Mouse (Mus musculus): Measurements from ENCODE around the gene Camp.

The Camp gene

GRCm38 (mm10) chr9:109849312-109849758 is at the start of gene Camp:
TSS of gene Camp (minus strand) at chr9:109849617.
- peak; percentile 52 for DNase-seq (ENCODE audit: low spot score)

- DNase-seq (ENCODE audit: low spot score), result no peak
Observed at GRCm38 (mm10) chr9:109898027-109898426, 48.6 kb upstream of the Camp start.

- no peak for DNase-seq (ENCODE audit: low spot score)
Observed at GRCm38 (mm10) chr9:109896253-109897150, 47.1 kb upstream of the Camp start.

GRCm38 (mm10) chr9:109895593-109895992 is 46.2 kb upstream of the Camp start:
- DNase-seq (ENCODE audit: low spot score), result no peak

GRCm38 (mm10) chr9:109894413-109895090 is 45.1 kb upstream of the Camp start:
- DNase-seq (ENCODE audit: low spot score), result peak; percentile 53

GRCm38 (mm10) chr9:109892651-109893250 is 43.3 kb upstream of the Camp start:
- DNase-seq (ENCODE audit: low spot score), result peak; percentile 71

- DNase-seq (ENCODE audit: low spot score), result no peak
Observed at GRCm38 (mm10) chr9:109891501-109891900, 42.1 kb upstream of the Camp start.

GRCm38 (mm10) chr9:109887321-109887720 is 37.9 kb upstream of the Camp start:
- no peak for DNase-seq (ENCODE audit: low spot score)

GRCm38 (mm10) chr9:109886259-109886658 is 36.8 kb upstream of the Camp start:
- no peak for DNase-seq (ENCODE audit: low spot score)

- no peak for DNase-seq (ENCODE audit: low spot score)
Observed at GRCm38 (mm10) chr9:109879305-109879704, 29.9 kb upstream of the Camp start.

GRCm38 (mm10) chr9:109877666-109878065 is 28.2 kb upstream of the Camp start:
- DNase-seq (ENCODE audit: low spot score), result no peak

GRCm38 (mm10) chr9:109876756-109877155 is 27.3 kb upstream of the Camp start:
- DNase-seq (ENCODE audit: low spot score), result no peak

- peak; percentile 46 for DNase-seq (ENCODE audit: low spot score)
Observed at GRCm38 (mm10) chr9:109875695-109876601, 26.5 kb upstream of the Camp start.

- DNase-seq (ENCODE audit: low spot score), result peak; percentile 95
Observed at GRCm38 (mm10) chr9:109874797-109875691, 25.6 kb upstream of the Camp start, which contains the start of gene Cdc25a. TSS of gene Cdc25a (plus strand) at chr9:109875579.

GRCm38 (mm10) chr9:109870983-109871572 is 21.7 kb upstream of the Camp start:
- no peak for DNase-seq (ENCODE audit: low spot score)

GRCm38 (mm10) chr9:109866218-109866617 is 16.8 kb upstream of the Camp start:
- DNase-seq (ENCODE audit: low spot score), result no peak

GRCm38 (mm10) chr9:109863085-109863484 is 13.7 kb upstream of the Camp start:
- no peak for DNase-seq (ENCODE audit: low spot score)

- peak; percentile 85 for DNase-seq (ENCODE audit: low spot score)
Observed at GRCm38 (mm10) chr9:109862397-109863044, 13.1 kb upstream of the Camp start.

GRCm38 (mm10) chr9:109855947-109856346 is 6.5 kb upstream of the Camp start:
- DNase-seq (ENCODE audit: low spot score), result no peak

- DNase-seq (ENCODE audit: low spot score), result no peak
Observed at GRCm38 (mm10) chr9:109854341-109854740, 4.9 kb upstream of the Camp start.

Measured in ovary, postnatal 14 days (tissue).